Mouse (Mus musculus) heart, embryonic 10.5 days (tissue): ENCODE measurements around the gene Stx11. TPM values are rescaled to one million over a fixed set of nuclear protein-coding genes. Genes with fewer than 3 reads are reported as not detected.

Source experiments
- DNase-seq: peaks from one replicate; pipeline ENCODE4 v3.0.0-alpha.2; 2017; ENCODE audit warnings: low spot score
- H3K27ac ChIP-seq: fragments of 300-500 bp; sonication (generic); 2 replicates; pipeline ENCODE4 v1.5.1; 2016; ENCODE audit warnings: mild to moderate bottlenecking
- H3K27me3 ChIP-seq: fragments of 300-500 bp; sonication (generic); 2 replicates; pipeline ENCODE4 v1.6.1; 2016; ENCODE audit warnings: mild to moderate bottlenecking; ENCODE audit not compliant: poor library complexity, insufficient read depth, severe bottlenecking
- H3K36me3 ChIP-seq: fragments of 300-500 bp; sonication (generic); 2 replicates; pipeline ENCODE4 v1.6.1; 2016; ENCODE audit warnings: mild to moderate bottlenecking, moderate library complexity
- H3K4me1 ChIP-seq: fragments of 300-500 bp; sonication (generic); 2 replicates; pipeline ENCODE4 v1.6.1; 2016; ENCODE audit warnings: mild to moderate bottlenecking
- H3K4me3 ChIP-seq: fragments of 300-500 bp; sonication (generic); 2 replicates; pipeline ENCODE4 v1.5.1; 2016; ENCODE audit warnings: mild to moderate bottlenecking, moderate library complexity
- H3K9me3 ChIP-seq: fragments of 300-500 bp; sonication (generic); 2 replicates; pipeline ENCODE4 v1.6.1; 2016; ENCODE audit warnings: mild to moderate bottlenecking, moderate library complexity
- WGBS: fragments of 180-500 bp; shearing (Covaris S2); methylation state at CpG from one replicate; pipeline ENCODE4 v1.1.7; 2016; 5-methylcytosine and 5-hydroxymethylcytosine counted together
- polyA plus RNA-seq: library from polyadenylated mRNA; unstranded; fragments of >200 nt; fragmentation: Nextera tagmentation; extraction: Ambion mirVana; gene quantifications from 2 replicates; pipeline ENCODE4 v1.2.1, GENCODE M21; 2016

Gene Stx11
- polyA plus RNA-seq, 1 experiment from 2014 or later, result 6.0 TPM

DNA sequence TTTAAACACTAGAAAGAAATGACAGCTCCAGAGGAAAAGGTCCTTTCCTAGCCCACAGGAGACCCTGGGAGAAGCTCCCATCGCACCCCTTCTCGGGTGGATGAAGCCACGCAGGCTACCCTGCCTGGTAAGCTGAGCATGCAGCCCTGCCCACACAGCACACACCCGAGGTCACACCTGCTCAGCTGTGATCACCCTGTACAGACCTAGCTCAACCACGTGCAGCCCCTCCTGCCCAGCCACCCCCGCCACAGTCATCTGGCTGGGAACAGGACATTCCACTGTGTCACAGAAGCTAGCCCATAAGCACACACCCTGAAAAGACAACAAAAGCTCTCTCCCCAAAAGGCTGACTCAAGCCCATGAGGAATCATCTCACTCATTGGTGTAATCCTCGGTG, 14.8 kb downstream of the Stx11 start:
- Histone ChIP-seq H3K36me3 (no peaks in the 10 kb centered on the region), H3K27ac (no peak overlapping the region), H3K4me3 (no peak overlapping the region), H3K27me3 (0 out of 2 replicates have a peak, but pooled peaks cover 4% of the 10 kb centered on the region), H3K9me3 (no peaks in the 10 kb centered on the region), H3K4me1 (no peaks in the 10 kb centered on the region)
- no peak for DNase-seq
- WGBS, result 63% methylated on average over 7 of the region's 7 CpGs

DNA sequence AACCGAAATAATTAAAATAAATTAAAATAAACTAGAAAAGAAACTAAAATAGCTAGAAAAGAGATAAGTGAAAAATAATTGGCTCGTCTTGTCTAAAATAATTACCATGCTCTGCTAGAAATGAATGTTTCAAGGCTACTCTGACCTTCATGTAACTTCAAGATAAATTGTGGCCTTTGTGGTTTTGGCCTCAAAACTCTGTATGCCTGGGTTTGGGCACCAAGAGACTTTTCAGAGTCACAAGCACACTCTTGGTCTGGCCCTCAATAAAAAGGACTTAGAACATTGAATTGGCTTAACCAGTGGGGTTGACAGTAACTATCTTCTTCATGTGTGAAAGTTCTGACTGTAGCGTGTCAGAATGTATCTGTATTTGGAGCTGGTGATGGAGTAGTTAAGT, 16.5 kb downstream of the Stx11 start:
- no peak for DNase-seq
- no peak overlapping the region for H3K27ac ChIP-seq
- H3K27me3 ChIP-seq, result peaks cover 19% of the 10 kb centered on the region
- no peaks in the 10 kb centered on the region for H3K36me3 ChIP-seq
- no peaks in the 10 kb centered on the region for H3K9me3 ChIP-seq
- H3K4me3 ChIP-seq, result no peak overlapping the region
- 84% methylated on average over 3 of the region's 3 CpGs for WGBS
- H3K4me1 ChIP-seq, result no peaks in the 10 kb centered on the region

DNA sequence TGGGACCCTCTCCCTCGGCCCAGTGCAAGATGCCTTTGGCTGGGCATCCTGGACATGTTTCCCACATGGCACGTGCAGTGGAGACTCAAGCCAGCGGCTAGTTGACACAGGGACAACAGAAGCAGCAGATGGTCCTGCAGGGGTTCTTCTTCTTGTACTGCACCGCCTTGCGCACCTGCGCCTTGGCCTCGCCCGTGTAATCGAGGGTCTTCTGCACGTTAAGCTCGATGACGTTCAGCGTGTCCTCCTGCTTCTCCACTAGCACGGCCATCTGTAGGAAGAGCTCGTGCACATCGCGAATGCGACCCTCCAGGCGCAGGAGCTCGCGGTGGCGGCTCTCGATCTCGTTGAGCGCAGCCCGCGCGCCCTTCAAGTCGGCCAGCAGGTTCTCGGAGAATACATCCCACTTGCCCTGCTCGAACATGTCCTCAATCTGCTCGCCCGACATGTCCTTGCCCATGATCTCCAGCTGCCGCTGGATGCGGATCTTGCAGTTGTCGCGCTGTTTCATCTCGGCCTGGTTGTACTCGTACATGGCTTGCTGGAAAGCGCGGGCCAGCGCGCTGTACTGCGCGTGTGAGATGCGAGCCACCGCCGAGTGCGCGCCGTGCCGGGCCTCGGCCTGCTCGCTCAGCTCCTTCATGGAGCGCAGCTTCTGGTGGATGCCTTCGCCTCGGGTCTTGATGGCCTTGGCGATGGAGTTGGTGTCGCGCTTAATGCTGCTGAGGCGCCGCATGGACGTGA, 22.9 kb downstream of the Stx11 start:
- Histone ChIP-seq H3K9me3 (no peaks in the 10 kb centered on the region), H3K4me3 (peak overlapping the region; percentile 59), H3K36me3 (no peaks in the 10 kb centered on the region), H3K27me3 (peaks cover 57% of the 10 kb centered on the region), H3K4me1 (peaks cover 10% of the 10 kb centered on the region), H3K27ac (peak overlapping the region; percentile 78)
- DNase-seq, result peak; percentile 84
- 9% methylated on average over 63 of the region's 63 CpGs for WGBS

DNA sequence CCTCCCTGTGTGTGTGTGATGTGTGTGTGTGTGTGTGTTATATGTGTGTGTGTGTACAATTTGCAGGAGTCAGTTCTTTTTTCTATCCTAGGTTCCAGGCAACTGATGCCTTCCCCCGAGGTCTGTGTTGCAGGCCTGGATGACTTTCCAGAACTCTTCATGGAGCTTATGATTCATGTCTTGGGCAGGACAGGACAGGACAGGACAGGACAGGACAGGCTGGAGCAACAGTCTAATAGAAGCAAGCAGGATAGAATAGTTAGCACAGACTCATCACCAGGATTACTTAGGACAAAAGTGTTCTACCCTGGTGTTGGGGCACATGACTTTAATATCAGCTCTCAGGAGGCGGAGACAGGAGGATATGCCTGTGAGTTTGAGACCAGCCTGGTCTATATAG, 25.3 kb downstream of the Stx11 start:
- peaks cover 48% of the 10 kb centered on the region for H3K27me3 ChIP-seq
- no peak for DNase-seq
- H3K36me3 ChIP-seq, result no peaks in the 10 kb centered on the region
- peaks cover 10% of the 10 kb centered on the region for H3K4me1 ChIP-seq
- H3K27ac ChIP-seq, result no peak overlapping the region
- H3K9me3 ChIP-seq, result no peaks in the 10 kb centered on the region
- H3K4me3 ChIP-seq, result no peak overlapping the region
- WGBS, result 86% methylated on average over 2 of the region's 2 CpGs

DNA sequence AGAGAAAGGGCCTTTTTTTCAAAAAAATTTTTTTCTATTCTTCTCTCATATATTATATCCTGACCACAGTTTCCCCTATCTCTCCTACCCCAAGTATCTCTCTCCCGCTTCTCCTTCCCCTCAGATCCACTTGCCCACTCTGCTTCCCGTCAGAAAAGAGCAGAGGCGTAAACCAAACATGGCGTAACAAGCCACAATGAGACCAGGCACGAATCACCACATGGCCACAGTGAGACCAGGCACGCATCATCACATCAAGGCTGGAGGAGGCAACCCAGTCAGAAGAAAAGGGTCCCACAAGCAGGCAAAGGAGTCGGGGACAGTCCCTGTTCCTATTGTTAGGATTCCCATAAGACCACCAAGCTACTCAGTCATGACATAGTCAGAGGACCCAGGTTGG, 28.0 kb downstream of the Stx11 start:
- peaks cover 9% of the 10 kb centered on the region for H3K4me1 ChIP-seq
- no peak for DNase-seq
- H3K36me3 ChIP-seq, result no peaks in the 10 kb centered on the region
- H3K4me3 ChIP-seq, result no peak overlapping the region
- WGBS, result 82% methylated on average over 7 of the region's 7 CpGs
- no peaks in the 10 kb centered on the region for H3K9me3 ChIP-seq
- H3K27me3 ChIP-seq, result peaks cover 23% of the 10 kb centered on the region
- no peak overlapping the region for H3K27ac ChIP-seq

DNA sequence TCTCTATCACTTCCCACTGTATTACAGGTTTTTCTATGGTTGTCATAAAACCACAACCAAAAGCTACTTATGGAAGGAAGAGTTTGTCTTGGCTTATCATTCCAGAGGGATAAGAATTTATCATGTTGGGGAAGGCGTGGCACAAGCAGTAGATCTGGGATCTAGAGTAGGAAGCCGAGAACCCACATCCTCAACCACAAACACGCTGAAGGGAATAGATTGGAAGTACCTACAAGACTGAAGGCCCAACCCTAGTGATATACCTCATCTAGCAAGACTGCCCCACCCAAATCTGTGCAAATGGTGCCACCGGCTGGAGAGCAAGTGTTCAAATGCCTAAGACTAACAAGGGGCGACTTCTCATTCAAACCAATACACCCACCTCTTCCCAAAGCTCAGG, 28.5 kb downstream of the Stx11 start:
- 86% methylated on average over 5 of the region's 5 CpGs for WGBS

DNA sequence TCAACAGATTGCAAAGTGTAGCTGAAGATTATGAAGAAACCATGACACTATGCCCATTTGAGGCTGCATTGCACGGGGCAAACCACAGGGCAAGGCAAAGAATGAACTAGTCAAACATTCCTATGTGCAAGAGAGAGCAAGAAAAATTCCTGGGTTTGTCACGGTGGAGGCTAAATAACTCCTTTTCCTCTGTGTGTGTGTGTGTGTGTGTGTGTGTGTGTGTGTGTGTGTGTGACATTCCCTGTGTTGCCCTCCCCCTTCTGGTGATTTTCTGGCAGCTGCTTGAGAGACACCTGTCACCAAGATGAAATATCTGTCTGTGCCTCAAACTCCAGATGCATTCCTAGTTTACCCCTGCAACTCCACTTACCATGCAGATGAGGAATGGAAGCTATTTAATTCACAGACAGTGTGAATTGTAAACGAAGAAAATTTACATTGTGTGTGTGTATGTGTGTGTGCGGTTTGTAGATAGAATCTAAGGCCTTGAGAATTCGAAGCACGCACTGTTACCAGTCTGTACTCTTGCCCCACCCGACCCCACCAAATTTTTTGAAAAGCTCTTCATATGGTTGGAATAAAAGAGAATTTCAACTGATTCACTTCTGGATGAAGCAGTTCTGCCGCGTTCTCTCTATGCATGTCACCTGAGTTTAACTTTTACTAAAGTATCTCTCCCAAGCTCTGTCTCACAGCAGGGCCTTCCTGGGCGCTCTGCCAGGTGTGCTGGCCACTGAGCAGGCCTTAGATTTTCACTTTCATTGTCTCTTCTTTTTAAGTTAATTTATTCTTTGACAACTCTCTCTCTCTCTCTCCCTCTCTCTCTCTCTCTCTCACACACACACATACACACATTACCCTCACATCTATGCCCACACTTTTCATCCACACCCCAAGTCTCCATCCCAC, 32.4 kb downstream of the Stx11 start:
- H3K9me3 ChIP-seq, result no peaks in the 10 kb centered on the region
- H3K27me3 ChIP-seq, result no peaks in the 10 kb centered on the region
- DNase-seq, result no peak
- H3K4me1 ChIP-seq, result peaks cover 6% of the 10 kb centered on the region; the same call in 1 of the 2 replicates
- 59% methylated on average over 10 of the region's 10 CpGs for WGBS
- H3K27ac ChIP-seq, result no peak overlapping the region
- H3K4me3 ChIP-seq, result no peak overlapping the region
- no peaks in the 10 kb centered on the region for H3K36me3 ChIP-seq

More for the DNA sequence above, 28.5 kb downstream of the Stx11 start:
- no peak overlapping the region for H3K27ac ChIP-seq
- H3K4me3 ChIP-seq, result no peak overlapping the region
- DNase-seq, result no peak
- peaks cover 18% of the 10 kb centered on the region for H3K27me3 ChIP-seq
- no peaks in the 10 kb centered on the region for H3K36me3 ChIP-seq
- H3K4me1 ChIP-seq, result peaks cover 6% of the 10 kb centered on the region; the same call in 1 of the 2 replicates
- H3K9me3 ChIP-seq, result no peaks in the 10 kb centered on the region

DNA sequence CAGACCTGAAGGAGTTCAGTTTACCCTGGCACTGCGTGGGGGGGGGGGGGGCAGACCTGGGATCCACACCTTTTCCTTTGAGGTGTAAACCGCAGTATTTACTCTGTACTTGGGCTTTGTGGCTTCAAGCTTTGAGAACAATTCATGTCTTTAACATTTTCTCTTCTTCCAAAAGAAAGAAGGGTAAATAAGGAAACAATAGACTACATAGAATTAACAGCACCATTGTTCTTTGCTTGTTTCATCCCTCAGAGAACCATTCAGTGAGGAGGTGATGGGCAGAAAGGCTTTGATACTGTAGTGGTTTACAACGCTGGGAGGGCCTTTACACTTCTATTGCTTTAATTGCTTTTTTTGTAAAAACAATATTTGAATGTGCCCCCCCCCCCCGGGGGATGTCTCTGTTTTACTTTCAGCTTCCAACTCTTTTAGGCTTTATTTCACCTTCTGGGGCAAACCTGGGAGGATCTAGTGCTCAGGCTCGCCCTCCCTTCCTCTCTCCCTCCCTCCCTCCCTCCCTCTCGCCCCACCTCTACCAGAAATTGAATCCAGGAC, 33.7 kb downstream of the Stx11 start:
- no peaks in the 10 kb centered on the region for H3K9me3 ChIP-seq
- no peak overlapping the region for H3K4me3 ChIP-seq
- H3K4me1 ChIP-seq, result peaks cover 6% of the 10 kb centered on the region; the same call in 1 of the 2 replicates
- H3K27ac ChIP-seq, result no peak overlapping the region
- no peaks in the 10 kb centered on the region for H3K27me3 ChIP-seq
- DNase-seq, result no peak
- 57% methylated on average over 6 of the region's 6 CpGs for WGBS
- no peaks in the 10 kb centered on the region for H3K36me3 ChIP-seq

DNA sequence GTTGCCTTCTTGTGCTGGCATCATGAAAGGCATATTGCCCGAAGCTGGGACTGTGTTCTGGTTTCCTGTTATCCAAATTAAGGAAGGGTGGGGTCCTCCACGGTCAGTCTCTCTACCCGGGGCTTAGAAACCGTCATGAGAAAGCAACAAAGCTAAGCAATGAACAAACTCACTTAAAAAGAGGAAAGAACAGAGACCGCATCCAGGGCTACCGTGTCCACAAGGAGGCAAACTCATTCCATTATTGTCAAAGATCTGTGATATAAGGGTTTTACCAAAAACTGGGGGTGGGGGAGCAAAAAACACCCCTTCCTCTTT, 34.3 kb downstream of the Stx11 start:
- H3K27me3 ChIP-seq, result no peaks in the 10 kb centered on the region
- DNase-seq, result no peak
- 69% methylated on average over 6 of the region's 6 CpGs for WGBS

DNA sequence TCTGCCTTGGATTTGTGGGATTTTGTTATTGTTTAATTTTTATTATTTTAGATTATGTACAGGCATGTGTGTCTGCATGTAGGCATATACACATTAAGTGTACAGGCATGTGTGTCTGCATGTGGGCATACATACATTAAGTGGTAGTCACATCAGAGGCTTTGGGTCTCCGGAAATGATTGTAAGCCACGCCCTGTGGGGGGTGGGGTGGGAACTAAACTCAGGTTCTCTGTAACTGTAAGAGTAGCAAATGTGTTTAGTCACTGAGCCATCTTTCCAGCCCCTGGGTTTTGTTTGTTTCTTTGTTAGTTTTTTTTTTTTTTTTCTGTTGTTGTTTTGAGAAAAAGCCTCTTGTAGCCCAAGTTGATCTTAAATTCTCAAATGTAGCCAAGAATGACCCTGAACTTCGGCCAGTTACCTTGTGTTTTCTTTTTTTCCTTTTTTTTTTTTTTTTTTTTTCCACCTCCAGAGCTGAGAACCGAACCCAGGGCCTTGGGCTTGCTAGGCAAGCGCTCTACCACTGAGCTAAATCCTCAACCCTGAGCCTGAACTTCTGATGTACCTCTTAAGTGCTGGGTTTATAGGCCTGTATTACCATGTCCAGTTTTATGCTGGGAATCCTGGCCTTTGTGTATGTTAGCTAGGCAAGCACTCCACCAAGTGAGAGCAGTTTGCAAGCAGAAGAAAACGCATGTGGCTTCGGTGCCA, 34.8 kb downstream of the Stx11 start:
- Histone ChIP-seq H3K27me3 (no peaks in the 10 kb centered on the region), H3K27ac (no peak overlapping the region), H3K9me3 (no peaks in the 10 kb centered on the region), H3K4me3 (no peak overlapping the region), H3K4me1 (peaks cover 6% of the 10 kb centered on the region; the same call in 1 of the 2 replicates), H3K36me3 (no peaks in the 10 kb centered on the region)
- whole genome bisulfite sequencing, result 79% methylated on average over 7 of the region's 7 CpGs
- DNase-seq, result no peak

More for the DNA sequence above, 34.3 kb downstream of the Stx11 start:
- Histone ChIP-seq H3K27ac (no peak overlapping the region), H3K4me3 (no peak overlapping the region), H3K36me3 (no peaks in the 10 kb centered on the region), H3K4me1 (peaks cover 6% of the 10 kb centered on the region; the same call in 1 of the 2 replicates), H3K9me3 (no peaks in the 10 kb centered on the region)

DNA sequence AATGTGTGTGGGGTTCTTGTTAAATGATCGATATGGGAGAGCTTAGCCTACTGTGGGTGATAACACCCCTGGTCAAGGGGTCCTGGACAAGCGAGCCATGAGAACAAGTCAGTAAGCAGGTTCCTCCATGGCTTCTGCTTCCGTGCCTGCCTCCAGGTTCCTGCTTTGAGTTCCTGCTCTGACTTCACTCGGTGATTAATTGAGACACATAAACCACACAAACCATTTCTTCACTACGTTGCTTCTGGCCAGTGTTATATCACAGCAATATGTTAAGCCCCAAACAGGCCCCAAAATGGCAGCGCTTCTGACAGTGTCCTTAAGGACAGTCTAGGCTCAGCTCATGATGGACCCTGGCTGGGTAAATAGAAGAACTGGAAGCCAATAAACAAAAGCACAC, 35.9 kb downstream of the Stx11 start:
- no peaks in the 10 kb centered on the region for H3K27me3 ChIP-seq
- peaks cover 13% of the 10 kb centered on the region; the same call in 1 of the 2 replicates for H3K4me1 ChIP-seq
- H3K9me3 ChIP-seq, result no peaks in the 10 kb centered on the region
- H3K36me3 ChIP-seq, result no peaks in the 10 kb centered on the region
- no peak overlapping the region for H3K4me3 ChIP-seq
- WGBS, result 86% methylated on average over 6 of the region's 6 CpGs
- no peak overlapping the region for H3K27ac ChIP-seq
- no peak for DNase-seq

DNA sequence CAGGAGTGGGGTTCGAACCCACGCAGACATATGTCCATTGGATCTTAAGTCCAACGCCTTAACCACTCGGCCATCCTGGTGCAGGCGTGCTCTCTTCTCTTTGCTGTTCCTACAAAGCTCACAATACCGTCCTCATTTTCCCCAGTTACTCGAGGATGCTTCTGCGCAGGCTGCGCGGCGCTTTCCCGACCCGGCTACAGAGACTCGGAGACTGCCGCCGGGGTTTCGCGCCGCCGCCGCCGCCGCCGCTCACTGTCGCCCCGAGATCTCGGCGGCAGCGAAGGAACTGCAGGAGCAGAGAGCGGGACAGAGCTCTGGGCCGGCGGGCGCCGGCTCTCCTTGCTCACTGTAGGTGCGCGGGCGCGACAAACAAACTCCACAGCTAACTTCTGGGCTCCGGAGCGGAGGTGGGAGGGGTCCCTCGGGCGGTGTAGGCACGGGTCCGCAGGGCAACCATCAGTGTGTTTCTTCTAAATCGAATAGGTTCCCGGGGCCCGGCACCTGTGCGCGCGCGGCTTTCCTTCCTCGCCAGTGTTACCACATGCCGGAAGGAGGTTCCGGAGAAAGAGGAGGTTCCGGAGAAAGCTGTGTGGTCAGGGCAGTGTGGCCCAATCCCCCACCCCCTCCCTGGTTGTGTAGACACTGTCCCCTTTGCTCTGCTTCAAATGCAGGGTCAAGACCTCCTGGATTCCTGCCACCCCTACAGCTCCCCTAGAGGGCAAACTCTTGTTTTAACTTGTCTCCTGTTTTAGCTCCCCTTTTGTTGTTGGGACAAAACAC, 41.3 kb downstream of the Stx11 start:
- Histone ChIP-seq H3K36me3 (no peaks in the 10 kb centered on the region), H3K9me3 (no peaks in the 10 kb centered on the region), H3K4me1 (peaks cover 7% of the 10 kb centered on the region; the same call in 1 of the 2 replicates), H3K27me3 (no peaks in the 10 kb centered on the region), H3K4me3 (peak overlapping the region; percentile 75), H3K27ac (peak overlapping the region; percentile 90)
- under 1% methylated on average over 55 of the region's 55 CpGs for WGBS
- DNase-seq, result peak; percentile 96
